Mouse (Mus musculus) activated CD4-positive, CD25-positive, alpha-beta regulatory T cell, adult 4 months (primary cell): ENCODE data around the gene St8sia4. TPM values are rescaled to one million over a fixed set of nuclear protein-coding genes. Genes with fewer than 3 reads are reported as not detected.

Experiments
- ATAC-seq: one replicate; pipeline ENCODE4 v1.8.0; 2017
- polyA plus RNA-seq, 2 experiments: library from polyadenylated mRNA; unstranded; fragments of 100-300 nt; shearing (Covaris generic); gene quantifications; one replicate each; pipeline ENCODE4 v1.2.1; 2017

Gene St8sia4
- polyA plus RNA-seq, result 10 to 100 TPM; 44.6 to 56.2 TPM

DNA sequence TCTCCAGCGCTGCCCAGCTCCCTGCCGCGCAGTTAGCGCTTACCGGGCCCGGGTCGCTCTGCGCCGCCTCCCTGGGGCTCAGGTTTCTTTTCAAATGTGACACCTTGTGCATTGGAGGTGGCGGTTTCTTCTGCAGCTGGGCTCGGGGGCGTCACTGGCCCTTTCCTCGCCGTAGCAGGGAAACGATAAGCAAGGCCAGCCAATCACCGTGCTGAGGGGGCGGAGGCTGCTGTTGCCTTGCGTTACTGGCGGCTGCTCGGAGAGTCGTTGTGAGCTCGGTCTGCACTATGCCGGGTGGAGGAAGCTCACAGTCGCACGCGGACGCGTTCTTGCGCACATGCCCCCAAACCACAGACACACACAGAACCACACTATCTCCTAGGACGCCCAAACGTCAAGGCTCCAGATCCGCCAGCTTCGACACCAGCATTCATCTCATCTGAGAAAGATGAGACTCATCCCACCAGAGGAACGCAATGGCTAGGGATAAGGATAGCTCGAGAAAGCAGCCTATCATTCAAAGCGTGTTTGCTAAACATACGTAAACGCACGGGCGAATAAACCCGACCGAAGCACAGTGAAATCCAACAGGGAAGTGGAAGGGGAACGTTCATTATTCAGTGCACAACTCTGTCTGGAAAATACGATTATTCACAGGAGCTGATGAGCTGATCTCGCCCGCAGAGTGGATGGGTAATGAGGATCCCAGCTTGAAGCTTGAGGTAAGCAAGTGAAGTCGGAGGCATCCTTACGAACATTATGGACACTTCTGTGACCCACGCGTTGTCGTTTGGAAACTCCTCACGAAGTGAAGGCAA, at the start of gene St8sia4:
TSS of gene St8sia4 (minus strand) at position 137 of the 818 bp plus-strand sequence.
- peak; percentile 87 for ATAC-seq

DNA sequence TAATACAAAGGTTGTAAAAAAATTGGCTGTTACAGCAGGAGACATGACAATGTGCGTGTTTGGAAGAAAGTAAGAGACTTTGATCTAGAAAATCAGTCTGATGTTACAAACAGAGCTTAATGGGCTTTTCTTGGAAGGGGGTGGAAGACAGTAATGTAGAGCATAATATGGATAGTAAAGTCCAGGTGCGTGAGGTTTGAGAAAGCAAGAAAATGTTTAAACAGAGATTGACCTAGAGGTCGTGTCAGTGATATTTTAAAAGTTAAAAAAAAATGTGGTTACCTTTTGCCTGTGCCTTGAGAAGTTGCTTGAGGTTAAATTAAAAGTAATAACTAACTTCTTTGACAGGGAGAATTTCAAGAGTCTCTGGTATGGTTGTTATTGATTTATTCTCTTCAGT, 41.8 kb upstream of the St8sia4 start:
- ATAC-seq, result no peak

GRCm38 (mm10) chr1:95699903-95700302, 32.5 kb upstream of the St8sia4 start:
- ATAC-seq, result no peak

- ATAC-seq, result peak; percentile 83
These were observed 6.7 kb upstream of the St8sia4 start for GRCm38 (mm10) chr1:95674052-95674451.

DNA sequence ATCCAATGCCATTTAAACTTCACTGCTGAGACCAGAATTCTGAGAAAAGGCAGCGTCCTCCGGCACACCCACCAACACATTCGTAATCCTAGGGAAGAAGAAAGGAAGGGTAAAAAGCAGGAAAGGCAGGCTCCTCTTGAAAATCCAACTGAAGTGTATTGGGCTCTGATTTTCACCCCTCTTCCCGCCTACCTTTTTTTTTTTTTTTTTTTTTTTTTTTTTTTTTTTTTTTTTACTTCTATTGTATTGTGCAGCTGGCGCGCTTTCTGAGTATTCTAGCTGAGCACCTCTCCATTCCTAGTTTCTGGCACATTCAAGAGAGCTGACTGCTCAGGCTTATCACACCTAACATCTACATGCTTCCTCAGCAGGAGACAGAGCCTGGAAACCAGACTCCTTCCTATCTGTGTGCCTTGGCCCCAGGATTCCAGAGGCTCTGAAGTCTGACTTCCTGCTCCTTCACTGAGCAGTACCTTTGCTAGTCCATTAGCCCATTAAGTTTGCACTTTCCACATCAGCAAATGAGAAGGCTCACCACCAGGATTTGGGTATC, 958 bp upstream of the St8sia4 start:
- ATAC-seq, result no peak

DNA sequence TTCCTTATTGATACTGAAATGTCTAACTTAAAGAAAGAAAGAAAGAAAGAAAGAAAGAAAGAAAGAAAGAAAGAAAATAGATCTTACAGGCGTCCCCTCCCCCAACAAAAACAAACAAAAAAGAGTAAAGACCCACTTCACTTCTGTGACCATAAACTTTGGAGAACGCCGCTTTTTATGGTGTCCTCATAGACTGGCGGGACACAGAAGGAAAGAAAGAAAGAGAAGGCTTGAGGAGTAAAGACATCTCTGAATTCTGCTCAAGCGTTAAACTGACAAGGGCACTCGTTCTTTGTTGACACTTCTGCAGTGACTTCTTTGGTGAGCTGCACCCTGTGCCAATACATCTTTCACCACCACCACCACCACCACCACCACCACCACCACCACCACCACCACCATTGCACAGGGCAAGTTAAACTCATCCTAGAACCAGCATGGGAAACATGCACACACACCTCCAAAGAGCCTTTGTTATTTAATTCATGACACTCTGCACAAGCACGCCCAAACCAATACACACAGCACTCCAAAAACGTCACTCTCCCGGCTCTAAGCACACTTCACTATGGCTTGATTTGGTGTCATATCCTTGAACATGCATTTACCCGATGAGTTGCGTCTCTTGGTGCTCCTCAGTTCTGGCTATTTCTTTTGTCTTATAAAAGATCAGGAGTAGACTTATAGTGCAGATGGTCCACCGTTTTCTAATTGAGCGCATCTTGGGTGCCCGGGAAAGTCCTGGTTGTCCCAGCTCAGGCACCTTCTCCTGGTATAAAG, 640 bp downstream of the St8sia4 start:
- ATAC-seq, result peak; percentile 4

DNA sequence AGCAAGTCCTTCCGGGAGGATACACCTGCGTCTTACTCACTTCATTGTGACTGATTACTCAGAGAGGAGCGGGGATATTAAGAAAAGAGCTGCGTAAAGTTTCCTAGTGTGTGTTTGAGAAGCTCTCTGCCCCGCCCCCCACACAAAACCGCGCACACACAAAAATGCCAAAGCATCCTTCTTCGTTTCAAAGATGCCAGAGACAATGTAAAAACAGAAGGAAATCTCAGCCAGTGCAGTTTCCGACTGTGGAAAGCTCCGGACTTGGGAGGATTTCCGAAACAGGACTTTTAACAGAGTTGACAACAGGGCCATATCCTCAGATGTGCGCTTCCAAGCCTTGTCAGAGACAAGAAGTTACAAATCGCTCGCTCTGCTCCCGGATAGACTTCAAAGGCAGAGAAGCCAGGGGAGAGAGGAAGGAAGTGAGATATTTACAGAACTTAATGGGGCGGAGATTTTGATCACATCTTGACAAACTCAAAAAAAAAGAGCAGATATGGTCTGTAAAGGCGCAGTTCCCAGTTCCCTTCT, 1.4 kb downstream of the St8sia4 start:
- ATAC-seq, result peak; percentile 29

- ATAC-seq, result no peak
These were observed 2.2 kb downstream of the St8sia4 start for GRCm38 (mm10) chr1:95664969-95665702.

GRCm38 (mm10) chr1:95664321-95664825, 3.0 kb downstream of the St8sia4 start:
- no peak for ATAC-seq

- ATAC-seq, result no peak
These were observed 10.2 kb downstream of the St8sia4 start for GRCm38 (mm10) chr1:95657051-95657668.

- ATAC-seq, result peak; percentile 95
These were observed 11.8 kb downstream of the St8sia4 start for GRCm38 (mm10) chr1:95655564-95655963.

DNA sequence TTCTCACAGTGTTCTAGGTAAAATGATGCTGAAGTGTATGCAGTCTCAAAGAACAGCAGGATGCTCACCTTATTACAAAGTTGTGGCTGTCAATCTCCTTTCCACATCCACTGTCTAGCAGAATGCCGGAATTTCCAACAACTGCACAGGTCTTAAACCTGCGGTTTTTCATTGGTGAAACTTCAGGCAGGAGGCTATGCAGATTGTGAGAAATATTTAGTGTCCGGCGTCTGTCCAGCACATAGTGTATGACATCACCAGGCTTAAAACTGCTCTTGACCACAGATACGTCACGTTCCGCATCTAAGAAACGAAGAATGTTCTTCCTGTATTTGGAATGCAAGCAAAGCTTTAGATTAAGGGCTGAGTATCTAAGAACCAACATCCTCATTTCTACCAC, 13.9 kb downstream of the St8sia4 start:
- no peak for ATAC-seq

DNA sequence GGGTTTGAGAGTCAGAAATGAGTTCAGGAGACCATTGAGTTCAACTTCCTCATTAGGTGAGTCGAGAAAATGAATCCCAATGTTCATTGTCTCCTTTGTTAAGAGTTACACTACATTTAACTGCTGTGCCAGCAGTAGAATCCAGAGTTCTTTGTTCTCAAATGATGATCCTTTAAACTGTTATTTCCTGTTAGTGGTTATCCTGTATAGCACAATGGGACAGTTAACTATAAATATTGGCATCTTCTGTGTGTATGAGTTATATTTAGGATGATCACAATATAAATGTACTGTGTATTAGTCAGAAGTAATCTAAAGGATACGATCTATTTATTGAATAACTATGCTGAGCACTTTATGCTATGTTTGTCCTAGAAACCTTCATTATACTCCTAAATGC, 23.1 kb downstream of the St8sia4 start:
- ATAC-seq, result no peak

DNA sequence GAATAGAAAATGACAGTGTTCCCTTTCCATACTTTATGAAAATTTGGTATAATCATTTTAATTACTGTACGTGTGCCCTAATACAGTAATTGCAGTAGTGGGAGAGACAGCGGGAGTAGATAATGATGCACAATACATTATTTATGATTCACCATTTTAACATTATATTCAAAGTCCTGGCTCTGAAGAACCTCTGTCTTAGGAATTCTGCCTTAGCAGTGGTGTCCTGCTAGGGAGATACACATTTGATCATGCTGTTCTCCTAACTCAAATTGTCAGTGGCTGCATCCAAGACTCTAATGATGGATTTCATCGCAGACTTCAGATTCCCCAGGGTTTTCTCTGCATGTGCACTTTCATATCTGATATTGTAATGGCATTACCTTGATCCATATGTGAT, 28.4 kb downstream of the St8sia4 start:
- no peak for ATAC-seq

- ATAC-seq, result no peak
These were observed 43.0 kb downstream of the St8sia4 start for GRCm38 (mm10) chr1:95624376-95624775.

DNA sequence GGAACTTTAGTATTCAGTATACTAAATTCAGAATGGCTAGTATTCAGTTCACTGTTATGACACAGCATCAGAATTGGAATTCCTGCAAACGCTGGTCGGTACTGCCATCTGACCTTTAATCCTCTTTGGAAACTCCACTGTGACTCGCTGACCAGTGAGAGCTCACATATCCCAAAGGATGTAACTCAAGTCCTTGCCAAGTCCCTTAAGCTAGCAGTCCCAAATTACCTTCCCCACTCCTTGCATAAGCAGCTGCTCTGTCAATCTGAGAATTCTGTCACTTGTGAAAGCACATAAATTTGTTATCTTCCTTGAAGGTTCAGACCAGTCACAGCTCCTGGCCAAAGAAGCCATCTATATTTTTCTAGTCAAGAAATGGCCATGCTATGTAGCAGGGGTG, 48.7 kb downstream of the St8sia4 start:
- no peak for ATAC-seq

GRCm38 (mm10) chr1:95618125-95618524, 49.2 kb downstream of the St8sia4 start:
- ATAC-seq, result no peak

GRCm38 (mm10) chr1:95610017-95610416, 57.4 kb downstream of the St8sia4 start:
- no peak for ATAC-seq

- no peak for ATAC-seq
These were observed 58.3 kb downstream of the St8sia4 start for GRCm38 (mm10) chr1:95609045-95609444.

DNA sequence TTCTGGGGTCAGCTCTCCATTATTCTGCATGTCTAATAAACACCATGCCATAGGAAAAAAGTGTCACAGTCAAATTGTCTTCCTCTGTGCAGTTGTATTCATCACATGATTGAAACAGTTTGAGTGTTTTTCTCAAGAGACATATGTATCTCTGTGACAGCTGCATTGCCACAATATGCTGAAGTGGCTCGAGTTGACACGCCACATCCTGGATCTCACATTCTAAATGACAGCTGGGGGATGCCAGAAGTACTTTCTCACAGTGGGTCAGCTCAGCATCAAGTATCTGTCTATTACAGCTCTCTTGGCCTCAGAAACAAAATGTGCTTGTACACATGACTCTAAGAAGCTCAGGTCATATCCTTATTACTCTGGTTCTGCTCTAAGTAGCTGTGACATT, 61.9 kb downstream of the St8sia4 start:
- ATAC-seq, result peak; percentile 64

- ATAC-seq, result no peak
These were observed 69.3 kb downstream of the St8sia4 start for GRCm38 (mm10) chr1:95598108-95598507.

- ATAC-seq, result peak; percentile 8
These were observed 70.5 kb downstream of the St8sia4 start for GRCm38 (mm10) chr1:95596825-95597224.
